Mouse (Mus musculus): ENCODE results near the gene 6430571L13Rik. TPM values are rescaled to one million over a fixed set of nuclear protein-coding genes. Genes with fewer than 3 reads are reported as not detected.

Gene 6430571L13Rik
- total RNA-seq (2021), result 1 to 10 TPM; 5.3 to 5.4 TPM

- intact Hi-C loops (cut with DNase I), result no loop called here
- peak; percentile 95 for DNase-seq
These were observed at the start of gene 6430571L13Rik for GRCm38 (mm10) chr9:107340267-107340859. 6430571L13Rik (plus strand) TSS chr9:107340602.

GRCm38 (mm10) chr9:107290897-107291296 is 49.5 kb upstream of the 6430571L13Rik start:
- peak; percentile 80 for DNase-seq
- intact Hi-C loops (cut with DNase I), result loop anchor here (5.0 kb wide), 3 partner anchors 46 to 389 kb away; partner anchors contain the start of gene Hemk1

- intact Hi-C loops (cut with DNase I), result loop anchor here (5.0 kb wide), 3 partner anchors 43 to 392 kb away; partner anchors contain the start of gene Hemk1
These were observed 46.2 kb upstream of the 6430571L13Rik start for GRCm38 (mm10) chr9:107294249-107294648.

GRCm38 (mm10) chr9:107295616-107296015 is 44.8 kb upstream of the 6430571L13Rik start:
- DNase-seq, result no peak

More at GRCm38 (mm10) chr9:107294249-107294648, 46.2 kb upstream of the 6430571L13Rik start:
- peak; percentile 90 for DNase-seq

GRCm38 (mm10) chr9:107296016-107296040 is 44.6 kb upstream of the 6430571L13Rik start, which contains the start of gene Cish:
Cish (plus strand) TSS chr9:107296026.
- intact Hi-C loops (cut with DNase I), result loop anchor here (5.0 kb wide), 1 partner anchor 216 kb away; no protein-coding TSS in a partner anchor
- DNase-seq, result no peak

More at GRCm38 (mm10) chr9:107295616-107296015, 44.8 kb upstream of the 6430571L13Rik start:
- intact Hi-C loops (cut with DNase I), result loop anchor here (5.0 kb wide), 1 partner anchor 217 kb away; no protein-coding TSS in a partner anchor

GRCm38 (mm10) chr9:107296041-107296440 is 44.4 kb upstream of the 6430571L13Rik start:
- intact Hi-C loops (cut with DNase I), result loop anchor here (5.0 kb wide), 1 partner anchor 216 kb away; no protein-coding TSS in a partner anchor

GRCm38 (mm10) chr9:107296501-107296965 is 43.9 kb upstream of the 6430571L13Rik start:
- intact Hi-C loops (cut with DNase I), result loop anchor here (5.0 kb wide), 1 partner anchor 216 kb away; no protein-coding TSS in a partner anchor
- DNase-seq, result peak; percentile 93

More at GRCm38 (mm10) chr9:107296041-107296440, 44.4 kb upstream of the 6430571L13Rik start:
- no peak for DNase-seq

- intact Hi-C loops (cut with DNase I), result loop anchor here (5.0 kb wide), 1 partner anchor 215 kb away; no protein-coding TSS in a partner anchor
- no peak for DNase-seq
These were observed 43.3 kb upstream of the 6430571L13Rik start for GRCm38 (mm10) chr9:107297059-107297458.

- intact Hi-C loops (cut with DNase I), result loop anchor here (5.0 kb wide), 1 partner anchor 215 kb away; no protein-coding TSS in a partner anchor
These were observed 42.7 kb upstream of the 6430571L13Rik start for GRCm38 (mm10) chr9:107297658-107298057.

GRCm38 (mm10) chr9:107298059-107298780 is 42.2 kb upstream of the 6430571L13Rik start:
- no peak for DNase-seq
- intact Hi-C loops (cut with DNase I), result loop anchor here (5.0 kb wide), 1 partner anchor 214 kb away; no protein-coding TSS in a partner anchor

More at GRCm38 (mm10) chr9:107297658-107298057, 42.7 kb upstream of the 6430571L13Rik start:
- no peak for DNase-seq

GRCm38 (mm10) chr9:107298876-107299275 is 41.5 kb upstream of the 6430571L13Rik start:
- DNase-seq, result no peak
- intact Hi-C loops (cut with DNase I), result loop anchor here (5.0 kb wide), 1 partner anchor 213 kb away; no protein-coding TSS in a partner anchor

- intact Hi-C loops (cut with DNase I), result loop anchor here (5.0 kb wide), 1 partner anchor 213 kb away; no protein-coding TSS in a partner anchor
- no peak for DNase-seq
These were observed 40.6 kb upstream of the 6430571L13Rik start for GRCm38 (mm10) chr9:107299783-107300182.

GRCm38 (mm10) chr9:107300224-107300973 is 40.0 kb upstream of the 6430571L13Rik start:
- intact Hi-C loops (cut with DNase I), result no loop called here
- DNase-seq, result no peak

- intact Hi-C loops (cut with DNase I), result no loop called here
- no peak for DNase-seq
These were observed 38.7 kb upstream of the 6430571L13Rik start for GRCm38 (mm10) chr9:107301554-107302331.

GRCm38 (mm10) chr9:107302592-107302991 is 37.8 kb upstream of the 6430571L13Rik start:
- no peak for DNase-seq
- intact Hi-C loops (cut with DNase I), result no loop called here

- intact Hi-C loops (cut with DNase I), result no loop called here
- DNase-seq, result no peak
These were observed 37.1 kb upstream of the 6430571L13Rik start for GRCm38 (mm10) chr9:107303121-107303820.

- intact Hi-C loops (cut with DNase I), result no loop called here
- no peak for DNase-seq
These were observed 36.5 kb upstream of the 6430571L13Rik start for GRCm38 (mm10) chr9:107303900-107304299.

- DNase-seq, result no peak
- intact Hi-C loops (cut with DNase I), result no loop called here
These were observed 36.0 kb upstream of the 6430571L13Rik start for GRCm38 (mm10) chr9:107304383-107304782.

- intact Hi-C loops (cut with DNase I), result no loop called here
- DNase-seq, result no peak
These were observed 35.4 kb upstream of the 6430571L13Rik start for GRCm38 (mm10) chr9:107305012-107305411.
